Mouse (Mus musculus) A20 (cell line): Measurements from ENCODE around the gene S100z.

ENCODE experiments used
- DNase-seq: peaks from one replicate; pipeline ENCODE4 v3.0.0-alpha.2; 2011; ENCODE audit warnings: low read depth, low spot score

The S100z gene

DNA sequence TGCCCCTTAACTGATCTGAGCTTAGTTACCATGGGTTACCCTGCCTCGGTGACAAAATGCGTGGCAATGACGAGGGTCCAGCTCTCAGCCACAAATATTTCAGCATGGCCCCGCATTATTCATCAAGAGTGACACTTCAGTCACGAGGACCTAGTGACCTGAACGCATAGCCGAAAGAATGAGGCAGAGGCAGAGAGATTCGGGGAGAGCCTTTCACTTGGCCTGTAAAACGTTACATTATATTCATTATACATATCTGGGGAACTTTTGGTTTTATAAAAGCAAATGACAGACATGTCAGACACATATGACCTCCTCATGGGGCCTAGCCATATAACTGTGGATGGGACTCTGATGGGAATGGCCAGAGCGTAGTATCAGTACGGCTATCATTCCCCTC, 33.7 kb downstream of the S100z start, which contains the start of gene Crhbp:
Gene Crhbp, minus strand, starts transcription at position 101 of the 400 bp plus-strand sequence.
- no peak for DNase-seq

DNA sequence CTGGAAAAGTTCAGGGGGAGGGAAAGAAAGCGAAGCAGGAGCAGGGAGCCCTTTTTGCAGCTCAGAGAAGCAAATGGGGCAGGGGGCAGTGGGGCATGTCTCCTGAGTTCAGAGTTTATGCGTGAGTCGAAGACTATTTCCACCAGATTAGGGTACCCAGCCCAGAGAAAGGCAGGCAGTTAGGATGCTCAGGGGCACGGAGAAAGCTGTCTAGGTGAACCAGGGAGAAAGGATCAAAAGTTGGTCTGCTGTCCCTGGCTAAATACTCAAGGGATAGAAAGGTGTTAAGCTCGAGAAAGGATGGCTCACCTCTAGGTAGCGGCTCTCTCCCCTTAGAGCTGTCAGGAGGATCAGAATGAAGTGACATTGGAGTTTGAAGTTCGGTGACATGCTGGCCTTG, 34.2 kb downstream of the S100z start:
- DNase-seq: no peak

DNA sequence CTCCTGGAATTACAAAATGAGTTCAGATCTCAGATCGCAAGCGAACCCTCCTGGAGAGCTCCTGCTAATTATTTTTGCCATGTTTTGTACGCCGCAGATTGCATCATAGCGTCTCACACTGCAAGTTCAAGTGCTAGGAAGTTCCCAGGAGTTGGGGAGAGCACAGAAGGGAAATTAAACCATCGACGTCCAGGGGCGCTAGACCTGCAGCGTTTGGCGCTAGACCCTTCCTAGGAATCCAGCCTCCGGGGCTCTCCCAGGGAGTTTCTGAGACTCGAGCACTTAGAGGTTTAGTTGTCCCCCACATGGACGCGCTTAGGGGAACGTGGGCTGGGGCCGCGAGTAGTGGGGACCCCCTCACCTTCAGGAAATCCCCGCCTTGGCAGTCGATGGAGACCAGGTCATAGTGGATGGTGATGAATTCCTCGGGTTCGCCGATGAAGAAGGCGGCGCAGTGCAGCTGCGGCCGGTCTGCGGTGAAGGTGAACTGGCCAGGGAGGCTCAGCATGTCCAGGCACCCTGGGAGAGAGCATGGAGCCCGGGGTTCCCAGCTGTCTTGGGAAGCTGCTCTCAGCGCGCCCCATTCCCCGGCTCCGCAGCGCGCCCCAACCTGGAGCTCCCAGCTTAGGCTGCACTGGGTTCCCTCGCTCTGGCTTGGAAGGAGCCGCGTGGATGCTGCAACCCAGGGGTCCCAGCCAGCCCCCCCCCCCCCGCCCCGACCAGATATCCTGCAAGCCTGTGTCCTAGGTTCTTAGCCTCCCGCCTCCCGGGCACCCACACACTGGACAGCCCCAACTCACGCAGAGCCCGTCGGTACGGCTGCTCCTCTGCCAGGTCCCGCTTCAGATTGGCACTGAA, 34.9 kb downstream of the S100z start:
- DNase-seq: no peak

DNA sequence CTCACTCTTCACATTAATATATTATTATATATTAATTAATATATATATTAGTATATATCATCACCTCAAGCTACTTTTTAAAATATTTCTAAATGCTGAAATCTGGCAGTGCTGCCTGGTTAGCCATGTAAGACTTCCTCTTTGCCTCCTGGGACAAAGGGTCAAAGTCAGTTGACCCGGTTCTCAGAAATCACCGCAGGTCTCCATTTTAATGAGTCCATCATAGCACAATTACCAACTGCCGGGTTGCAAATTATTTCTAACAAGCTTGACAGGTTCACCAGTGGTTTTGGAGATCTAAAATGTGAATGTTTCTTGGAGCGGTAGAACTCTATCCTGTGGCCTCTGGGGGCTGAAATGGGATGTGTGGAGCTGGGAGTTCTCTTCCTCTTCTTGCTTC, 35.6 kb downstream of the S100z start:
- DNase-seq: no peak

DNA sequence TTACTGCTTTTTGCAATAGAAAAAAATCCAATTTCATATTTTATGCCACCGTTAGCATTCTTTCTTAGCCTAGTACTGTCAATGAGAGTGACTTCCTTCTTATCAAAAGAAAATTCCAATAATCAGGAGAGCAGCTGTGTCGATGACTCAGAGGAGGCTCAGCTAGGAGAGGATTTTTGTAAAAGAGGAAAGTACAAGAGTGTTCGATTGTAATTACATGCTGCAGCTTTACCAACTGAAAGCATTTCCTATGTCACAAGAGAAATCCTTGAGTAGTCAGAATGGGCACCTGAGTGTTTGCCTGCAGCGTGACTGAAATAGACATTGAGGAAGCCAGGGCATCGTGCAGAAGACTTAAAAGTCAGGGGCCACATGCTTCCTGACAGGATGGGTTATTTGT, 39.0 kb downstream of the S100z start:
- no peak for DNase-seq

DNA sequence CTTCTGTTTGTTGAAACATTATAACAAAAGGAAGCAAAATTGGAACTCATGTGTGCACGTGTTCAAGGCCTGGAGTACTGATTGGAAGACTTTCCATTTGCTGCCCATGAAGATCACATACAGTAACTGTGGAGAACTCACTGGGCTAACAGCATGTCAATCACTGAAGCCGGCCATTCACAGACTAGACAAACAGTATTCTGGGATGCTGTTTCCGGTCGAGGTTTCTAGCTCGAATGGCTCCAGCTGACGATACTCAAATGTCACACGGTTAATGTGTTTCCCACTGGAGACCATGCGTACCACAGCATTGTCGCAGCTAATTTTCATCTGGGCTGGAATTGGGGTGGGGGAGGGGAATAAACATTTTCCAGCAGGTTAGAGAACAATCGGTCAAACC, 46.8 kb downstream of the S100z start:
- no peak for DNase-seq

DNA sequence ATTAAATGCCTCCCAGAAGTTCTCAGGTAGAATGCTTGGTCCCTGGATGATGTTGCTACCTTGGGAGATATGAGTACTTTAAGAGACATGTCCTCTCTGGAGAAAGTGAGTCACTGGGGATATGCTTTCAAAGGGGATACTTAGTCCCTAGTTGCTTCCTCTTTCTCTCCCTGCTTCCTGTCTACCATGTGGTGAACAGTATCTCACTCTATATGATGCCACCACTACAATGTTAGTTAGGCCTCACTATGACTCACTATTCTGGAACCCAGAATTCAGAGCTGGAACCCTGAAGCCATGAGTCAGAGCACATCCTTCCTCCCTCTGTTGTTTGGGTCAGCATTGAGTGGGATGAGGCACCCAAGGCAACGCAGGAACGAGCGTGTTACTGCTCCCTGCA, 51.0 kb downstream of the S100z start:
- no peak for DNase-seq
